Mouse (Mus musculus) MEL (cell line): ENCODE data around the gene Adamtsl1. TPM values are rescaled to one million over a fixed set of nuclear protein-coding genes. Genes with fewer than 3 reads are reported as not detected.

ENCODE experiments used
- DNase-seq: peaks from one replicate; pipeline ENCODE4 v3.0.0; 2011; ENCODE audit warnings: low read depth, low spot score
- H3K27ac ChIP-seq: 2 replicates; pipeline ENCODE4 v1.5.1; 2012; ENCODE audit warnings: low read depth, mild to moderate bottlenecking, control low read depth, low read length, moderate library complexity; ENCODE audit not compliant: control insufficient read depth
- H3K27me3 ChIP-seq, 2 experiments: fragments of 150-350 bp in 1 of 2; sonication (generic) in 1 of 2; 2 replicates each; pipeline ENCODE4 v1.6.1; 2012; ENCODE audit warnings: low read length in 2 of 2, mild to moderate bottlenecking in 2 of 2, improper control_type of control experiment in 1 of 2, moderate library complexity in 1 of 2; ENCODE audit not compliant: insufficient read depth in 2 of 2, control insufficient read depth in 1 of 2
- H3K36me3 ChIP-seq, 2 experiments: 2 replicates each; pipeline ENCODE4 v1.6.1; 2012 to 2014; ENCODE audit warnings: low read length in 2 of 2, improper control_type of control experiment in 1 of 2, inconsistent platforms in 1 of 2, mild to moderate bottlenecking in 1 of 2; ENCODE audit not compliant: insufficient read depth in 2 of 2, control insufficient read depth in 1 of 2
- H3K4me1 ChIP-seq, 2 experiments: fragments of 150-350 bp in 1 of 2; sonication (generic) in 1 of 2; 2 replicates each; pipeline ENCODE4 v1.6.1; 2012; ENCODE audit warnings: low read length in 2 of 2, improper control_type of control experiment in 1 of 2, mild to moderate bottlenecking in 1 of 2; ENCODE audit not compliant: insufficient read depth in 2 of 2, control insufficient read depth in 1 of 2
- H3K4me3 ChIP-seq, 2 experiments: fragments of 150-350 bp in 1 of 2; sonication (generic) in 1 of 2; 2 replicates each; pipeline ENCODE4 v1.5.1; 2012; ENCODE audit warnings: low read depth in 2 of 2, low read length in 2 of 2, mild to moderate bottlenecking in 2 of 2, moderate library complexity in 2 of 2, control low read depth in 1 of 2, improper control_type of control experiment in 1 of 2; ENCODE audit not compliant: control insufficient read depth in 1 of 2, insufficient read depth in 1 of 2
- H3K79me2 ChIP-seq: 2 replicates; pipeline ENCODE4 v1.6.1; 2012; ENCODE audit warnings: mild to moderate bottlenecking, low read length, moderate library complexity; ENCODE audit not compliant: control insufficient read depth, poor library complexity, insufficient read depth
- H3K9ac ChIP-seq: 2 replicates; pipeline ENCODE4 v1.6.1; 2012; ENCODE audit warnings: low read depth, mild to moderate bottlenecking, control low read depth, low read length, moderate library complexity; ENCODE audit not compliant: control insufficient read depth, poor library complexity, severe bottlenecking
- H3K9me3 ChIP-seq: fragments of 150-350 bp; sonication (generic); replicated peaks from 2 replicates; pipeline ENCODE4 v1.6.1; 2012; ENCODE audit warnings: mild to moderate bottlenecking, low read length, improper control_type of control experiment, moderate library complexity; ENCODE audit not compliant: insufficient read depth
- CHD2 ChIP-seq: IDR thresholded peaks from 2 replicates; pipeline ENCODE4 v1.6.1; 2011; ENCODE audit warnings: low read length, improper control_type of control experiment
- E2F4 ChIP-seq: IDR thresholded peaks from 2 replicates; pipeline ENCODE4 v1.6.1; 2011; ENCODE audit warnings: low read depth, low read length, improper control_type of control experiment, borderline replicate concordance
- ELF1 ChIP-seq: IDR thresholded peaks from 2 replicates; pipeline ENCODE4 v1.6.1; 2014; ENCODE audit warnings: low read depth, mild to moderate bottlenecking, inconsistent platforms, low read length, improper control_type of control experiment, moderate library complexity
- ETS1 ChIP-seq: IDR thresholded peaks from 2 replicates; pipeline ENCODE4 v1.6.1; 2012; ENCODE audit warnings: low read depth, mild to moderate bottlenecking, inconsistent platforms, low read length, improper control_type of control experiment, moderate library complexity
- GATA1 ChIP-seq: IDR thresholded peaks from 2 replicates; pipeline ENCODE4 v1.6.1; 2011; ENCODE audit warnings: low read depth, low read length, improper control_type of control experiment
- KAT2A ChIP-seq: conservative IDR thresholded peaks from 2 replicates; pipeline ENCODE4 v1.6.1; 2012; ENCODE audit warnings: low read depth, low read length, improper control_type of control experiment, inconsistent platforms
- MAZ ChIP-seq: IDR thresholded peaks from 2 replicates; pipeline ENCODE4 v1.6.1; 2012; ENCODE audit warnings: low read depth, mild to moderate bottlenecking, inconsistent platforms, low read length, improper control_type of control experiment
- MEF2A ChIP-seq: IDR thresholded peaks from 2 replicates; pipeline ENCODE4 v1.6.1; 2014; ENCODE audit warnings: low read depth, mild to moderate bottlenecking, inconsistent platforms, low read length, improper control_type of control experiment; ENCODE audit not compliant: poor library complexity, insufficient replicate concordance, severe bottlenecking; ENCODE audit errors: extremely low read depth
- MXI1 ChIP-seq: IDR thresholded peaks from 2 replicates; pipeline ENCODE4 v1.6.1; 2011; ENCODE audit warnings: mild to moderate bottlenecking, low read depth, low read length, improper control_type of control experiment
- MYC ChIP-seq: IDR thresholded peaks from 2 replicates; pipeline ENCODE4 v1.6.1; 2011; ENCODE audit warnings: low read depth, mild to moderate bottlenecking, low read length, improper control_type of control experiment, moderate library complexity
- RAD21 ChIP-seq: IDR thresholded peaks from 2 replicates; pipeline ENCODE4 v1.6.1; 2011; ENCODE audit warnings: mild to moderate bottlenecking, low read depth, low read length, improper control_type of control experiment
- SIN3A ChIP-seq: IDR thresholded peaks from 2 replicates; pipeline ENCODE4 v1.6.1; 2012; ENCODE audit warnings: low read length, improper control_type of control experiment, inconsistent platforms
- TAL1 ChIP-seq: IDR thresholded peaks from 2 replicates; pipeline ENCODE4 v1.6.1; 2012; ENCODE audit warnings: mild to moderate bottlenecking, inconsistent platforms, low read length, moderate library complexity, mixed read lengths
- UBTF ChIP-seq: IDR thresholded peaks from 2 replicates; pipeline ENCODE4 v1.6.1; 2012; ENCODE audit warnings: low read depth, mild to moderate bottlenecking, inconsistent platforms, low read length, improper control_type of control experiment, moderate library complexity, borderline replicate concordance; ENCODE audit not compliant: insufficient read depth
- USF1 ChIP-seq: IDR thresholded peaks from 2 replicates; pipeline ENCODE4 v1.6.1; 2014; ENCODE audit warnings: low read depth, mild to moderate bottlenecking, inconsistent platforms, low read length, improper control_type of control experiment, moderate library complexity
- ZC3H11A ChIP-seq: IDR thresholded peaks from 2 replicates; pipeline ENCODE4 v1.6.1; 2012; ENCODE audit warnings: low read depth, mild to moderate bottlenecking, inconsistent platforms, low read length, improper control_type of control experiment
- ZMIZ1 ChIP-seq: IDR thresholded peaks from 2 replicates; pipeline ENCODE4 v1.6.1; 2012; ENCODE audit warnings: low read depth, mild to moderate bottlenecking, inconsistent platforms, low read length, improper control_type of control experiment, moderate library complexity
- ZNF384 ChIP-seq: IDR thresholded peaks from 2 replicates; pipeline ENCODE4 v1.6.1; 2012; ENCODE audit warnings: low read depth, mild to moderate bottlenecking, inconsistent platforms, low read length, improper control_type of control experiment
- polyA plus RNA-seq, 2 experiments: library from polyadenylated mRNA; stranded (reverse) in 1 of 2; unstranded in 1 of 2; fragments of >175 nt in 1 of 2; fragments of >200 nt in 1 of 2; gene quantifications; 2 replicates each; pipeline versions ENCODE4 v1.2.1 to v1.2.4; 2012; ENCODE audit warnings: low replicate concordance in 2 of 2, low read depth in 1 of 2; ENCODE audit not compliant: insufficient read length in 2 of 2, insufficient read depth in 1 of 2, missing spikeins in 1 of 2
- total RNA-seq: library from RNA; depleted of rRNA; stranded (reverse); fragments of 300-350 nt; gene quantifications from 2 replicates; pipeline ENCODE4 v1.2.3, GENCODE M21; 2012

Gene Adamtsl1
- total and polyA plus RNA-seq, 3 experiments, result not detected

DNA sequence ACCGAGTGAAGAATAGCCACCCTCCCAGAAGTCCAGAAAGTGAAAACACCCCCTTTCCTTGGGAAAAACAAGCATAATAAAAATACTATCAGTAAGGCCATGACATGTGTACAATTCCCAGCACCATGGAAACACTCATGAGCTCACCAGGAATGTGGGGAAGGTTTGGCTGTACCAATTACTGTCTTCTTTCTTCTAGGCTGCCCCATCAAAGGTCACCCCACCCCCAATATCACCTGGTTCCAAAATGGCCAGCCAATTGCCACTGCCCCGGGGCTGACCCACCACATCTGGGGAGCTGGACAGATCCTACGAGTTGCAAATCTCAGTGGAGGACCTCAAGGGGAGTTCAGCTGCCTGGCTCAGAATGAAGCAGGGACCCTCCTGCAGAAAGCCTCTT, 899.4 kb downstream of the Adamtsl1 start:
- no peaks in the 10 kb centered on the region for H3K4me1 ChIP-seq
- no peaks in the 10 kb centered on the region for H3K36me3 ChIP-seq
- DNase-seq, result no peak
- no peaks in the 10 kb centered on the region for H3K79me2 ChIP-seq
- H3K9me3 ChIP-seq, result no peaks in the 10 kb centered on the region
- H3K4me3 ChIP-seq, result no peak overlapping the region
- H3K27me3 ChIP-seq, result no peaks in the 10 kb centered on the region; a peak in 1 of 4 replicates
- TF ChIP-seq ZNF384 (no peak), UBTF (no peak), ETS1 (no peak), KAT2A (no peak), RAD21 (no peak), MAZ (no peak), MYC (no peak), GATA1 (no peak), TAL1 (no peak), ELF1 (no peak), SIN3A (no peak), E2F4 (no peak), MEF2A (no peak), ZC3H11A (no peak), ZMIZ1 (no peak), CHD2 (no peak), MXI1 (no peak)
- no peak overlapping the region for H3K9ac ChIP-seq
- no peak overlapping the region for H3K27ac ChIP-seq

DNA sequence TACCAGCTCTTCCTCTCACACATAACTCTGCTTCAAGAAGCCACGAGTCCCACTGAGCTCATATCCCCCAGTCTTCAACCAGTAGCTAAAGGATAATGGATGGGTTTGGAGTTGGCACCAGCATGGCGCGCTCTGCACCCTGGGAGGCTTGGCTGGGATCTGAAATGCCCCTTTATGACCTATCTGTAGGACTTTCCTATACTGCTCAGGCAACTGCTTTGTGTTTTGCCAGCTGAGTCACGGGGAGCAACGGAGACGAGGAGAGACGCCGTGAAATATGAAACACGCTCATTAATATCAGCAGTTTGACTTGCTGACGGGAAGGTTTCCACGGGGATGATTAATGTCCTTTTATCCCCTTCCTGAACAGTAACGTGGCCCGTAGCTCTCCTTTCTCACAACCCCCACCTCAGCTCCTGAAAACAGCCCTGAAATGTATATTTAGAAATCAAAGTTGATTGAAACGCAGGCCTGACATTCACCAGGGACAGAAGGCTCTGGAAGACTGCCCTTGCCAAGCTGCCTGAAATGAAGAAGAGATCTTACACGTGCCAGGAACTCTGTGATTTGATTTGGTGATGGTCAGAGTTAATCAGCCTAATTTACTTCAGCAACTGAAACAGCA, 902.5 kb downstream of the Adamtsl1 start:
- H3K27ac ChIP-seq, result no peak overlapping the region
- DNase-seq, result no peak

More for the DNA sequence above, 902.5 kb downstream of the Adamtsl1 start:
- H3K9me3 ChIP-seq, result no peaks in the 10 kb centered on the region
- no peak overlapping the region for H3K9ac ChIP-seq
- TF ChIP-seq ZC3H11A, result no peak
- no peak for TF ChIP-seq USF1
- TF ChIP-seq ETS1, result no peak
- no peak overlapping the region for H3K4me3 ChIP-seq
- no peaks in the 10 kb centered on the region; a peak in 1 of 4 replicates for H3K27me3 ChIP-seq
- H3K4me1 ChIP-seq, result no peaks in the 10 kb centered on the region
- H3K36me3 ChIP-seq, result no peaks in the 10 kb centered on the region
- H3K79me2 ChIP-seq, result no peaks in the 10 kb centered on the region
